Mouse (Mus musculus): ENCODE data around the gene Six1. TPM values are rescaled to one million over a fixed set of nuclear protein-coding genes. Genes with fewer than 3 reads are reported as not detected.
A peak's percentile ranks its signal among the peaks of the same experiment; 100 is the strongest.
"Not testable (repeated sequence)": the region's sequence is repeated elsewhere in the genome, so short reads cannot be mapped to it uniquely, and the experiment has no call there.

The Six1 gene
- polyA plus RNA-seq, 1 experiment from 2014 or later: 0.55 TPM

- H3K27ac ChIP-seq; H3K4me1 ChIP-seq (replicated peaks); H3K4me3 ChIP-seq (replicated peaks); DNase-seq; ATAC-seq (ENCODE audit: low read depth); H3K9me3 ChIP-seq (replicated peaks); H3K36me3 ChIP-seq; H3K9ac ChIP-seq; H3K27me3 ChIP-seq; H3K4me2 ChIP-seq: not testable (repeated sequence)
- WGBS (ENCODE audit: insufficient replicate concordance): 74% methylated on average over 4 of the region's 4 CpGs
Observed at GRCm38 (mm10) chr12:73081828-73082227, 28.1 kb upstream of the Six1 start.

- 46% methylated on average over 9 of the region's 9 CpGs for WGBS (ENCODE audit: insufficient replicate concordance)
- Histone ChIP-seq H3K9me3 (replicated peaks) (no peaks in the 10 kb centered on the region), H3K9ac (no peak overlapping the region), H3K36me3 (no peaks in the 10 kb centered on the region), H3K4me2 (no peak overlapping the region), H3K4me3 (replicated peaks) (no peak overlapping the region), H3K27me3 (peaks cover 22% of the 10 kb centered on the region), H3K27ac (no peak overlapping the region), H3K4me1 (replicated peaks) (no peaks in the 10 kb centered on the region)
- DNase-seq (no peak), ATAC-seq (ENCODE audit: low read depth) (no peak)
Observed at GRCm38 (mm10) chr12:73060805-73061410, 7.2 kb upstream of the Six1 start.

GRCm38 (mm10) chr12:73057492-73057891 is 3.8 kb upstream of the Six1 start:
- DNase-seq: no peak
- Histone ChIP-seq H3K4me1 (replicated peaks) (peaks cover 11% of the 10 kb centered on the region), H3K27me3 (peaks cover 56% of the 10 kb centered on the region), H3K36me3 (no peaks in the 10 kb centered on the region), H3K4me2 (no peak overlapping the region), H3K9ac (no peak overlapping the region), H3K27ac (no peak overlapping the region), H3K9me3 (replicated peaks) (no peaks in the 10 kb centered on the region), H3K4me3 (replicated peaks) (no peak overlapping the region)
- 66% methylated on average over 6 of the region's 6 CpGs for WGBS (ENCODE audit: insufficient replicate concordance)
- ATAC-seq (ENCODE audit: low read depth): no peak

- Histone ChIP-seq H3K4me2 (no peak overlapping the region), H3K27ac (no peak overlapping the region), H3K4me1 (replicated peaks) (peaks cover 11% of the 10 kb centered on the region), H3K27me3 (peaks cover 77% of the 10 kb centered on the region), H3K4me3 (replicated peaks) (no peak overlapping the region), H3K9me3 (replicated peaks) (no peaks in the 10 kb centered on the region), H3K9ac (no peak overlapping the region), H3K36me3 (no peaks in the 10 kb centered on the region)
- no peak for DNase-seq
- ATAC-seq (ENCODE audit: low read depth): no peak
- WGBS (ENCODE audit: insufficient replicate concordance): 18% methylated on average over 5 of the region's 5 CpGs
Observed at GRCm38 (mm10) chr12:73055451-73055850, 1.8 kb upstream of the Six1 start.

GRCm38 (mm10) chr12:73054576-73055185 is 994 bp upstream of the Six1 start:
- no peak overlapping the region for H3K4me3 ChIP-seq (replicated peaks)
- H3K27me3 ChIP-seq: peaks cover 85% of the 10 kb centered on the region
- ATAC-seq (ENCODE audit: low read depth) (no peak), DNase-seq (no peak)
- no peaks in the 10 kb centered on the region for H3K9me3 ChIP-seq (replicated peaks)
- no peaks in the 10 kb centered on the region for H3K36me3 ChIP-seq
- WGBS (ENCODE audit: insufficient replicate concordance): 25% methylated on average over 15 of the region's 15 CpGs
- peaks cover 11% of the 10 kb centered on the region for H3K4me1 ChIP-seq (replicated peaks)
- peak overlapping the region; percentile 70; the same call in 1 of the 2 replicates for H3K4me2 ChIP-seq
- H3K9ac ChIP-seq: no peak overlapping the region
- H3K27ac ChIP-seq: no peak overlapping the region

GRCm38 (mm10) chr12:73052651-73053591 is 766 bp downstream of the Six1 start:
- H3K4me2 ChIP-seq: peak overlapping the region; percentile 70
- no peaks in the 10 kb centered on the region for H3K9me3 ChIP-seq (replicated peaks)
- H3K9ac ChIP-seq: no peak overlapping the region
- peaks cover 98% of the 10 kb centered on the region for H3K27me3 ChIP-seq
- DNase-seq (no peak), ATAC-seq (ENCODE audit: low read depth) (no peak; the same call in 1 of the 2 replicates)
- H3K4me3 ChIP-seq (replicated peaks): peak overlapping the region; percentile 57
- no peak overlapping the region for H3K27ac ChIP-seq
- H3K36me3 ChIP-seq: no peaks in the 10 kb centered on the region
- peaks cover 11% of the 10 kb centered on the region for H3K4me1 ChIP-seq (replicated peaks)
- WGBS (ENCODE audit: insufficient replicate concordance): 1% methylated on average over 34 of the region's 34 CpGs

GRCm38 (mm10) chr12:73052036-73052650 is 1.5 kb downstream of the Six1 start:
- no peak overlapping the region for H3K9ac ChIP-seq
- H3K27ac ChIP-seq: no peak overlapping the region
- no peak overlapping the region for H3K4me2 ChIP-seq
- no peaks in the 10 kb centered on the region for H3K9me3 ChIP-seq (replicated peaks)
- peaks cover 99% of the 10 kb centered on the region for H3K27me3 ChIP-seq
- peaks cover 11% of the 10 kb centered on the region for H3K4me1 ChIP-seq (replicated peaks)
- ATAC-seq (ENCODE audit: low read depth): no peak
- DNase-seq: no peak
- WGBS (ENCODE audit: insufficient replicate concordance): 3% methylated on average over 19 of the region's 19 CpGs
- H3K4me3 ChIP-seq (replicated peaks): no peak overlapping the region
- no peaks in the 10 kb centered on the region for H3K36me3 ChIP-seq

- H3K9ac ChIP-seq: no peak overlapping the region
- no peak for ATAC-seq (ENCODE audit: low read depth)
- H3K4me1 ChIP-seq (replicated peaks): peaks cover 18% of the 10 kb centered on the region
- no peak for DNase-seq
- H3K27ac ChIP-seq: no peak overlapping the region
- H3K9me3 ChIP-seq (replicated peaks): no peaks in the 10 kb centered on the region
- H3K4me2 ChIP-seq: no peak overlapping the region
- H3K27me3 ChIP-seq: peaks cover 100% of the 10 kb centered on the region
- no peaks in the 10 kb centered on the region for H3K36me3 ChIP-seq
- no peak overlapping the region for H3K4me3 ChIP-seq (replicated peaks)
- WGBS (ENCODE audit: insufficient replicate concordance): 3% methylated on average over 15 of the region's 15 CpGs
Observed at GRCm38 (mm10) chr12:73050811-73051580, 2.7 kb downstream of the Six1 start.

GRCm38 (mm10) chr12:73050305-73050704 is 3.4 kb downstream of the Six1 start:
- ATAC-seq (ENCODE audit: low read depth): no peak
- H3K9me3 ChIP-seq (replicated peaks): no peaks in the 10 kb centered on the region
- WGBS (ENCODE audit: insufficient replicate concordance): 5% methylated on average over 13 of the region's 13 CpGs
- no peak for DNase-seq
- H3K4me3 ChIP-seq (replicated peaks): no peak overlapping the region
- no peak overlapping the region for H3K9ac ChIP-seq
- H3K27ac ChIP-seq: no peak overlapping the region
- peaks cover 25% of the 10 kb centered on the region for H3K4me1 ChIP-seq (replicated peaks)
- no peaks in the 10 kb centered on the region for H3K36me3 ChIP-seq
- no peak overlapping the region for H3K4me2 ChIP-seq
- peaks cover 100% of the 10 kb centered on the region for H3K27me3 ChIP-seq

- ATAC-seq (ENCODE audit: low read depth) (no peak), DNase-seq (no peak)
- no peak overlapping the region for H3K4me2 ChIP-seq
- H3K4me3 ChIP-seq (replicated peaks): no peak overlapping the region
- peaks cover 100% of the 10 kb centered on the region for H3K27me3 ChIP-seq
- no peaks in the 10 kb centered on the region for H3K9me3 ChIP-seq (replicated peaks)
- WGBS (ENCODE audit: insufficient replicate concordance): 4% methylated on average over 19 of the region's 19 CpGs
- peaks cover 31% of the 10 kb centered on the region for H3K4me1 ChIP-seq (replicated peaks)
- H3K9ac ChIP-seq: no peak overlapping the region
- H3K27ac ChIP-seq: no peak overlapping the region
- H3K36me3 ChIP-seq: no peaks in the 10 kb centered on the region
Observed at GRCm38 (mm10) chr12:73049520-73050225, 4.0 kb downstream of the Six1 start.

All from liver, embryonic 13.5 days (tissue).